Mouse (Mus musculus) common myeloid progenitor, adult 5-6 weeks (primary cell): ENCODE data around the gene 4933427I04Rik. TPM values are rescaled to one million over a fixed set of nuclear protein-coding genes. Genes with fewer than 3 reads are reported as not detected.

Experiments
- total RNA-seq: library from RNA; stranded (forward); fragments of 200-1000, 187-1606 nt; gene quantifications from 2 replicates; pipeline ENCODE4 v1.2.3, GENCODE M21; 2017

4933427I04Rik gene
- total RNA-seq, 1 experiment from 2014 or later = not detected

Other genes starting within 250 kb of the 4933427I04Rik start
- gene Macf1, start 175.3 kb upstream of the 4933427I04Rik start, total RNA-seq = 225 and 245 TPM in 2 replicates
- gene Ndufs5, start 141.5 kb upstream of the 4933427I04Rik start, total RNA-seq = 103 and 129 TPM in 2 replicates
- gene Akirin1, start 109.3 kb upstream of the 4933427I04Rik start, total RNA-seq = 20.8 and 24.1 TPM in 2 replicates
- gene Rhbdl2, start 71.8 kb upstream of the 4933427I04Rik start, total RNA-seq = not detected in 2 replicates
- gene Mycbp, start 45.2 kb downstream of the 4933427I04Rik start, total RNA-seq = 24.9 and 32.3 TPM in 2 replicates
- gene Rragc, start 57.8 kb downstream of the 4933427I04Rik start, total RNA-seq = 42.1 and 57.7 TPM in 2 replicates
- not detected in 2 replicates for gene 4930535I16Rik, start 58.3 kb downstream of the 4933427I04Rik start, total RNA-seq